Mouse (Mus musculus) midbrain, embryonic 11.5 days (tissue): ENCODE data around the gene Pfkfb1. TPM values are rescaled to one million over a fixed set of nuclear protein-coding genes. Genes with fewer than 3 reads are reported as not detected.
A peak's percentile ranks its signal among the peaks of the same experiment; 100 is the strongest.

Experiments used
- ATAC-seq: fragments of 200-750 bp; cut with Nextera tagmentation; 2 replicates; pipeline ENCODE4 v1.8.0; 2017; ENCODE audit warnings: moderate TSS enrichment, moderate library complexity; ENCODE audit not compliant: low FRiP score
- DNase-seq: peaks from one replicate; pipeline ENCODE4 v3.0.0; 2015; ENCODE audit warnings: low spot score; ENCODE audit errors: missing footprints
- H3K27ac ChIP-seq: fragments of 300-500 bp; sonication (generic); 2 replicates; pipeline ENCODE4 v1.5.1; 2014; ENCODE audit warnings: low read depth, low read length
- H3K27me3 ChIP-seq: fragments of 300-500 bp; sonication (generic); 2 replicates; pipeline ENCODE4 v1.6.1; 2014; ENCODE audit warnings: mild to moderate bottlenecking, low read length, moderate library complexity, mixed read lengths; ENCODE audit not compliant: control insufficient read depth, insufficient read depth
- H3K36me3 ChIP-seq: fragments of 300-500 bp; sonication (generic); 2 replicates; pipeline ENCODE4 v1.6.1; 2014; ENCODE audit warnings: mild to moderate bottlenecking, low read length, moderate library complexity, mixed read lengths; ENCODE audit not compliant: control insufficient read depth, insufficient read depth
- H3K4me1 ChIP-seq: fragments of 300-500 bp; sonication (generic); 2 replicates; pipeline ENCODE4 v1.6.1; 2014; ENCODE audit warnings: low read length; ENCODE audit not compliant: control insufficient read depth, insufficient read depth
- H3K4me2 ChIP-seq: fragments of 300-500 bp; sonication (generic); 2 replicates; pipeline ENCODE4 v1.6.1; 2014; ENCODE audit warnings: mild to moderate bottlenecking, moderate library complexity
- H3K4me3 ChIP-seq: fragments of 300-500 bp; sonication (generic); 2 replicates; pipeline ENCODE4 v1.5.1; 2014; ENCODE audit warnings: low read depth, low read length
- H3K9ac ChIP-seq: fragments of 300-500 bp; sonication (generic); 2 replicates; pipeline ENCODE4 v1.6.1; 2014; ENCODE audit warnings: low read length
- H3K9me3 ChIP-seq: fragments of 300-500 bp; sonication (generic); 2 replicates; pipeline ENCODE4 v1.6.1; 2016; ENCODE audit warnings: low read length; ENCODE audit not compliant: control insufficient read depth
- WGBS: fragments of 180-500 bp; shearing (Covaris S2); extraction: QIAGEN DNeasy Blood & Tissue Kit; methylation state at CpG from one replicate; pipeline ENCODE4 v1.1.7; 2014; 5-methylcytosine and 5-hydroxymethylcytosine counted together
- microRNA-seq: library from miRNA; unstranded; fragments of <30 nt; microRNA quantifications from one replicate; pipeline ENCODE4, GENCODE M21; 2017
- polyA plus RNA-seq: library from polyadenylated mRNA; unstranded; fragments of >200 nt; fragmentation: Nextera tagmentation; extraction: Ambion mirVana; gene quantifications from 2 replicates; pipeline ENCODE4 v1.2.1, GENCODE M21; 2014

Gene Pfkfb1
- polyA plus RNA-seq, 1 experiment from 2014 or later: 6.4 TPM

- Histone ChIP-seq H3K9ac (peak within 1 kb of the TSS; percentile 53), H3K9me3 (no peaks in the 10 kb centered on the region), H3K27me3 (no peaks in the 10 kb centered on the region), H3K27ac (no peak within 1 kb of the TSS), H3K4me3 (peak within 1 kb of the TSS; percentile 50), H3K36me3 (no peaks in the 10 kb centered on the region), H3K4me2 (peak within 1 kb of the TSS; percentile 33), H3K4me1 (no peaks in the 10 kb centered on the region)
- peak; percentile 96 for ATAC-seq
- peak; percentile 96 for DNase-seq
- 29% methylated on average over 37 of the region's 37 CpGs for WGBS
Measured at GRCm38 (mm10) chrX:150656908-150657796, 69.1 kb downstream of the Pfkfb1 start, which contains the start of gene Tro. TSS of gene Tro (minus strand) at chrX:150657583.

DNA sequence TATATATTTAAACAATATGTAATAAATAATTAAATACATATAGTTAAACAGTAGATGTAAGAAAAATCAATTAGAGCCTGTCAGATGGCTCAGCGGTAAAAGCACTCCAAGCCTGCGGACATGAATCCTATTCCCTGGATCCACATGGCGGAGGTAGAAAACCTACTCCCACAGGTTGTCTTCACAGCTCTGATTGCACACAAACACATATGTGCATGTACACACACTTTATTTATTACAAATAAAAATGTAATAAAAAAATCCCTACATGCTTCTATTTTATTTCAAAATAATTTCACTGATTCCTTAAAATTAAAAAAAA lies 69.7 kb downstream of the Pfkfb1 start:
- Histone ChIP-seq H3K4me3 (peak overlapping the region; percentile 50; the same call in 1 of the 2 replicates), H3K9me3 (no peaks in the 10 kb centered on the region), H3K27ac (no peak overlapping the region), H3K27me3 (no peaks in the 10 kb centered on the region), H3K4me2 (peak overlapping the region; percentile 33), H3K9ac (peak overlapping the region; percentile 53; the same call in 1 of the 2 replicates), H3K36me3 (no peaks in the 10 kb centered on the region), H3K4me1 (no peaks in the 10 kb centered on the region)
- DNase-seq: no peak
- peak; percentile 43 for ATAC-seq
- 34% methylated on average over 3 of the region's 3 CpGs for WGBS

DNA sequence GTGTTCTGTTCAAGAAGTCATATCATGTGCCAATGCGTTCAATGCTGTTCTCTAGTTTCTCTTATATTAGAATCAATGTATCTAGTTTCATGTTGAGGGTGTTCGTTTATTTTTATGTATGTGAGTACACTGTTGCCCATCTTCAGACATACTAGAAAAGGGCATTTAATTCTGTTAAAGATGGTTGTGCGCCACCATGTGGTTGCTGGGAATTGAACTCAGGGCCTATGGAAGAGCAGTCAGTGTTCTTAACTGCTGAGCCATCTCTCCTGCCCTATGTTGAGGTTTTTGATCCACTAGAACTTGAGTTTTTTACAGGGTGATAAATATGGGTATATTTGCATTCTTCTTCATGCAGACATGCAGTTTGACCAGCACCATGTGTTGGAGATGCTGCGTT lies 74.8 kb downstream of the Pfkfb1 start:
- Histone ChIP-seq H3K4me2 (no peak overlapping the region), H3K36me3 (no peaks in the 10 kb centered on the region), H3K4me1 (no peaks in the 10 kb centered on the region), H3K27me3 (no peaks in the 10 kb centered on the region), H3K4me3 (no peak overlapping the region), H3K27ac (no peak overlapping the region), H3K9me3 (no peaks in the 10 kb centered on the region), H3K9ac (no peak overlapping the region)
- ATAC-seq (no peak), DNase-seq (no peak)
- WGBS: 38% methylated on average over 4 of the region's 4 CpGs

GRCm38 (mm10) chrX:150677505-150677904 lies 89.5 kb downstream of the Pfkfb1 start:
- Histone ChIP-seq H3K9ac (no peak overlapping the region), H3K9me3 (no peaks in the 10 kb centered on the region), H3K27ac (no peak overlapping the region), H3K4me1 (no peaks in the 10 kb centered on the region), H3K4me3 (no peak overlapping the region), H3K36me3 (no peaks in the 10 kb centered on the region), H3K4me2 (no peak overlapping the region), H3K27me3 (no peaks in the 10 kb centered on the region)
- DNase-seq (no peak), ATAC-seq (no peak)
- 44% methylated on average over 1 of the region's 1 CpGs for whole genome bisulfite sequencing

Small RNA genes lying within 50 kb of the gene (microRNA-seq; reads per million reads assigned to microRNA genes)
- gene Mir3620: not detected

Other genes with a start within 250 kb of the Pfkfb1 start
- 44.8 and 48.5 TPM in 2 replicates for gene Tmem29, start 129.1 kb upstream of the Pfkfb1 start, polyA plus RNA-seq
- gene Alas2, start 40.9 kb upstream of the Pfkfb1 start, polyA plus RNA-seq: 54.0 and 54.3 TPM in 2 replicates
- 20.2 and 21.1 TPM in 2 replicates for gene Apex2, start 1.6 kb downstream of the Pfkfb1 start, polyA plus RNA-seq
- gene Tro, start 69.4 kb downstream of the Pfkfb1 start, polyA plus RNA-seq: 40.0 and 43.6 TPM in 2 replicates
- gene Maged2, start 226.1 kb downstream of the Pfkfb1 start, polyA plus RNA-seq: 302 and 319 TPM in 2 replicates